Mouse (Mus musculus) forebrain, embryonic 16.5 days (tissue): ENCODE data around the gene Trub1. TPM values are rescaled to one million over a fixed set of nuclear protein-coding genes. Genes with fewer than 3 reads are reported as not detected.

Experiments used
- ATAC-seq: fragments of 200-750 bp; cut with Nextera tagmentation; 2 replicates; pipeline ENCODE4 v1.8.0; 2017; ENCODE audit warnings: mild to moderate bottlenecking, moderate library complexity
- H3K27ac ChIP-seq: fragments of 300-500 bp; sonication (generic); 2 replicates; pipeline ENCODE4 v1.5.1; 2014; ENCODE audit warnings: low read length, control low read depth
- H3K27me3 ChIP-seq: fragments of 300-500 bp; sonication (generic); replicated peaks from 2 replicates; pipeline ENCODE4 v1.6.1; 2014; ENCODE audit warnings: low read length; ENCODE audit not compliant: control insufficient read depth, insufficient read depth
- H3K36me3 ChIP-seq: fragments of 300-500 bp; sonication (generic); 2 replicates; pipeline ENCODE4 v1.6.1; 2014; ENCODE audit not compliant: control insufficient read depth, insufficient read depth
- H3K4me1 ChIP-seq: fragments of 300-500 bp; sonication (generic); replicated peaks from 2 replicates; pipeline ENCODE4 v1.6.1; 2014; ENCODE audit warnings: low read length; ENCODE audit not compliant: control insufficient read depth, insufficient read depth
- H3K4me2 ChIP-seq: fragments of 300-500 bp; sonication (generic); 2 replicates; pipeline ENCODE4 v1.6.1; 2014; ENCODE audit warnings: mild to moderate bottlenecking, low read length, control low read depth
- H3K4me3 ChIP-seq: fragments of 300-500 bp; sonication (generic); replicated peaks from 2 replicates; pipeline ENCODE4 v1.5.1; 2014; ENCODE audit warnings: mild to moderate bottlenecking, low read length, control low read depth
- H3K9ac ChIP-seq: fragments of 300-500 bp; sonication (generic); replicated peaks from 2 replicates; pipeline ENCODE4 v1.6.1; 2014; ENCODE audit warnings: low read depth, low read length, control low read depth
- H3K9me3 ChIP-seq: fragments of 300-500 bp; sonication (generic); 2 replicates; pipeline ENCODE4 v1.6.1; 2016; ENCODE audit warnings: low read length; ENCODE audit not compliant: control insufficient read depth
- WGBS: fragments of 180-500 bp; shearing (Covaris S2); extraction: QIAGEN DNeasy Blood & Tissue Kit; methylation state at CpG from one replicate; pipeline ENCODE4 v1.1.7; 2014; 5-methylcytosine and 5-hydroxymethylcytosine counted together
- polyA plus RNA-seq: library from polyadenylated mRNA; unstranded; fragments of >200 nt; fragmentation: Nextera tagmentation; extraction: Ambion mirVana; gene quantifications from 2 replicates; pipeline ENCODE4 v1.2.1, GENCODE M21; 2015

Gene Trub1
- 17.3 and 18.5 TPM in 2 replicates for polyA plus RNA-seq

GRCm38 (mm10) chr19:57452492-57453217, at the start of gene Trub1:
TSS of gene Trub1 (plus strand) at chr19:57452912.
- ATAC-seq, result peak; percentile 99
- no peaks in the 10 kb centered on the region for H3K9me3 ChIP-seq
- 3% methylated on average over 26 of the region's 26 CpGs for WGBS

DNA sequence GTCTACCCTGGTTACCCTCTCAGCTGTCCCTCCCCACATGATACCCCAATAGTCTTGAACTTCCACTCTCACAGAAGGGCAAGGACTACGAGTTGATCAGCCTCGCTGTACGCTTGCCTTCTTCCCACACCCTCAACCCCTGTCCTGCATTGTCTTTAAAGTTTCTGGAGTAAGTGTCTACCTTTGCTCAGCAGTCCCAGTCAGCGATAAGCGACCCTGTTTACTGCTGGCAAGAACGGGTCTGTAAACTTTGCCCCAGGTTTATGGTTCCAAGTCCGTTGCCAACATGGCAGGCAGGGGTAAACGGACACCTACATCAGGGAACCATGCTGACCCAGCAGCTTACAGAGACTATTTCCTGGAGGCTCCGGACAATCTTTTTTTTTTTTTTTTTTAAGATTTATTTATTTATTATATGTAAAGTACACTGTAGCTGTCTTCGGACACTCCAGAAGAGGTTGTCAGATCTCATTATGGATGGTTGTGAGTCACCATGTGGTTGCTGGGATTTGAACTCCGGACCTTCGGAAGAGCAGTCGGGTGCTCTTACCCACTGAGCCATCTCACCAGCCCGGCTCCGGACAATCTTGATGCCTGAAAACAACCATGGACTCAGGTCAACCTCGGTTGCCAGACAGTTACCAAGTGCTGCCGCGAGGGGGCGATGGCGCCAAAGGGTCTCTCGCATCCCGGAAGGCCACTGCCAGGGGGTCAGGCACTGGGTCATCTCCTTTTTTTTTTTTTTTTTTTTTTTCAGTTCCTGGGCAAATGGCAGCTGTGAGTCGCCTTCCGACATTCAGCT, 48.8 kb upstream of the Trub1 start:
- Histone ChIP-seq H3K4me3 (no peak overlapping the region), H3K4me1 (no peaks in the 10 kb centered on the region), H3K4me2 (peak overlapping the region; percentile 37), H3K9ac (no peak overlapping the region), H3K27me3 (0 out of 2 replicates have a peak, but pooled peaks cover 2% of the 10 kb centered on the region), H3K36me3 (no peaks in the 10 kb centered on the region), H3K9me3 (no peaks in the 10 kb centered on the region), H3K27ac (no peak overlapping the region)
- peak; percentile 36; the same call in 1 of the 2 replicates for ATAC-seq
- WGBS, result 13% methylated on average over 24 of the region's 24 CpGs

More at GRCm38 (mm10) chr19:57452492-57453217, at the start of gene Trub1:
- Histone ChIP-seq H3K36me3 (no peaks in the 10 kb centered on the region), H3K27ac (0 out of 2 replicates have a peak within 1 kb of the TSS, but pooled peaks have one; percentile 51), H3K27me3 (no peaks in the 10 kb centered on the region), H3K4me2 (peak within 1 kb of the TSS; percentile 74), H3K4me3 (peak within 1 kb of the TSS; percentile 85), H3K4me1 (peaks cover 18% of the 10 kb centered on the region), H3K9ac (peak within 1 kb of the TSS; percentile 83)

GRCm38 (mm10) chr19:57404502-57404848, 48.2 kb upstream of the Trub1 start:
- 13% methylated on average over 9 of the region's 9 CpGs for WGBS
- no peaks in the 10 kb centered on the region for H3K9me3 ChIP-seq
- 0 out of 2 replicates have a peak, but pooled peaks have one; percentile 23 for ATAC-seq

DNA sequence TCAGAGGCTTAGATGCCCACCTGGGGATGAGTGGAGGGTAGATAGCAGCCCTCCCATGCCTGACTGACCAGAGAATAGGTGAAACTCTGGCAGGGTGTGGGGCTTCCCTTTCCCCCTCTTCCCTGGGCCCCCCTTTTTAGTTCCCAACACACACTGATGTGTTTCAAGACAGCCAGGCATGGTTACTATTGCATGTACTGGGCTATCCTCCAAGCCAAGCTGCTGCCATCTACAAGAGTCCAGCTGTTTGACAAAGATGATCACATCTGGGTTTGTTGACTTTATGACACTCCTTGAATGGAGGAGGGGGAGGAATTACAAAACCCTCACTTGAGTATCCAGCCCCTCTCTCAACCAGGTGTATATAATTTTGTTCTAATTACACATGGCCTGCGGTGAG, 44.8 kb upstream of the Trub1 start:
- H3K4me1 ChIP-seq, result peaks cover 5% of the 10 kb centered on the region
- no peak overlapping the region for H3K27ac ChIP-seq
- H3K9ac ChIP-seq, result no peak overlapping the region
- ATAC-seq, result no peak
- 0 out of 2 replicates have a peak, but pooled peaks cover 2% of the 10 kb centered on the region for H3K27me3 ChIP-seq
- H3K4me3 ChIP-seq, result no peak overlapping the region
- H3K4me2 ChIP-seq, result no peak overlapping the region
- WGBS, result 96% methylated on average over 1 of the region's 1 CpGs
- H3K36me3 ChIP-seq, result no peaks in the 10 kb centered on the region
- no peaks in the 10 kb centered on the region for H3K9me3 ChIP-seq

More at GRCm38 (mm10) chr19:57404502-57404848, 48.2 kb upstream of the Trub1 start:
- H3K4me1 ChIP-seq, result no peaks in the 10 kb centered on the region
- H3K36me3 ChIP-seq, result no peaks in the 10 kb centered on the region
- no peak overlapping the region for H3K9ac ChIP-seq
- 0 out of 2 replicates have a peak, but pooled peaks cover 2% of the 10 kb centered on the region for H3K27me3 ChIP-seq
- no peak overlapping the region for H3K27ac ChIP-seq
- H3K4me3 ChIP-seq, result no peak overlapping the region
- H3K4me2 ChIP-seq, result peak overlapping the region; percentile 37

GRCm38 (mm10) chr19:57411375-57412196, 41.1 kb upstream of the Trub1 start:
- peak overlapping the region; percentile 20; the same call in 1 of the 2 replicates for H3K9ac ChIP-seq
- H3K4me2 ChIP-seq, result peak overlapping the region; percentile 12
- no peak overlapping the region for H3K27ac ChIP-seq
- no peaks in the 10 kb centered on the region for H3K27me3 ChIP-seq
- 34% methylated on average over 29 of the region's 29 CpGs for WGBS
- no peak overlapping the region for H3K4me3 ChIP-seq
- peak; percentile 45; the same call in 1 of the 2 replicates for ATAC-seq
- H3K4me1 ChIP-seq, result peaks cover 5% of the 10 kb centered on the region
- no peaks in the 10 kb centered on the region for H3K36me3 ChIP-seq
- H3K9me3 ChIP-seq, result no peaks in the 10 kb centered on the region

DNA sequence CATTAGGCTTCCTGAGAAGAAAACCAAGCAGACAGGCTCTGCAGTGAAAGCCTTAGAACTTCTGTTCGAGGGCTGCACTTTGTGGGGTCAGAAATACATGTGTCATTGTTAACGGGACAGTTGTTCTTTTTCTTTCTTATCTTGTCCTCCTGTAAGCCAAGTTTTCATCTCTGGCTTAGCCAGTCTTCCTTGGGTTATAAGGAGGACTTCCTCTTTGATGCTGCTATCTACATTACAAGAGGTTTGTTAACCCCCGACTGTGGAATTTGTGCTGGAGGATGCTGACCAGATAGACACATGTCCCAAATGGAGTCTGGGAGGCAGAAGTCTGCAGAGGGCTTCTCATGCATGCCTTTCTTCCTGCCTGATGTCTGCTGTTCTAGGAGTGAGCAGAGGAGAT, 39.5 kb upstream of the Trub1 start:
- no peak for ATAC-seq
- no peaks in the 10 kb centered on the region for H3K36me3 ChIP-seq
- no peak overlapping the region for H3K9ac ChIP-seq
- H3K4me2 ChIP-seq, result no peak overlapping the region
- H3K9me3 ChIP-seq, result no peaks in the 10 kb centered on the region
- 87% methylated on average over 3 of the region's 3 CpGs for WGBS
- peaks cover 5% of the 10 kb centered on the region for H3K4me1 ChIP-seq
- no peak overlapping the region for H3K4me3 ChIP-seq
- H3K27ac ChIP-seq, result no peak overlapping the region
- H3K27me3 ChIP-seq, result peaks cover 3% of the 10 kb centered on the region; the same call in 1 of the 2 replicates

GRCm38 (mm10) chr19:57413918-57414317, 38.8 kb upstream of the Trub1 start:
- H3K27me3 ChIP-seq, result peaks cover 3% of the 10 kb centered on the region; the same call in 1 of the 2 replicates
- 82% methylated on average over 6 of the region's 6 CpGs for WGBS
- peaks cover 5% of the 10 kb centered on the region for H3K4me1 ChIP-seq
- H3K9ac ChIP-seq, result no peak overlapping the region
- H3K4me3 ChIP-seq, result no peak overlapping the region
- no peak overlapping the region for H3K27ac ChIP-seq
- H3K36me3 ChIP-seq, result no peaks in the 10 kb centered on the region
- no peaks in the 10 kb centered on the region for H3K9me3 ChIP-seq
- no peak overlapping the region for H3K4me2 ChIP-seq
- ATAC-seq, result no peak

DNA sequence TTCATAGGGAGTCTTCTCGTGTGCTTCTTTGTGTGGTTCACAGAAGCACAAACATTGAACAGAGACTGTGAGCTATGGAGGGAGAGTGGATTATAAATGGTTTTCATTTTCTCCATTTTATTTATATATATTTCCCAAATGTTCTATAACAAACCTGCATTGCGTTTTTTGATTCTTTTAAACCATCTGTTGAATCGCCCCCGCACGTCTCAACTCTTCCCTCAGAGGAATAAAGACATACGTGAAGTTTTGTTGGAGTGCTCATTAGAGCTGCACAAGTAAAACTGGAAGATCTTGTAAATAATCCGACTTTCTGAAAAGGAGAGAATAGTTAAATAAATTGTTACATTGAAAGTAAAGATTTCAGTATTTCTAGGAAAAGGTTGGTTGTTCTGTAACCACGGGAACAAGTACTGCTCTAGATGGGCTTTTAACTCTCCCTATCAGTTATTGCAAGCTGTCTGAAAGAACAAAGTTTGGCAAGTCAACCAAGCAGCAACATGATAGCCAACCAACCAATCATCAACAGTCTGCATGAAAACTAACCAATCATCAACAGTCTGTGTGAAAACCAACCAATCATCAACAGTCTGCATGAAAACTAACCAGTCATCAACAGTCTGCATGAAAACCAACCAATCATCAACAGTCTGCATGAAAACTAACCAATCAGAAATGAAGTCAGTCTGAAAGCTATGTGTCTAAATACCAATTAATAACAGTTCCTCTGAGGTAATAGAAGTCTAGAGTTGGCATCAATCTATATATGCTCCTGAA, 37.5 kb upstream of the Trub1 start:
- Histone ChIP-seq H3K4me2 (no peak overlapping the region), H3K27ac (no peak overlapping the region), H3K27me3 (peaks cover 3% of the 10 kb centered on the region; the same call in 1 of the 2 replicates), H3K4me1 (peaks cover 5% of the 10 kb centered on the region), H3K4me3 (no peak overlapping the region), H3K36me3 (no peaks in the 10 kb centered on the region), H3K9me3 (no peaks in the 10 kb centered on the region), H3K9ac (no peak overlapping the region)
- WGBS, result 88% methylated on average over 8 of the region's 8 CpGs
- ATAC-seq, result no peak
